Mouse (Mus musculus) right cerebral cortex, postnatal 25 days (tissue): ENCODE results near the gene Ccnjl.

Experiments
- DNase-seq: peaks from one replicate; pipeline ENCODE4 v3.0.0; 2022

The Ccnjl gene

DNA sequence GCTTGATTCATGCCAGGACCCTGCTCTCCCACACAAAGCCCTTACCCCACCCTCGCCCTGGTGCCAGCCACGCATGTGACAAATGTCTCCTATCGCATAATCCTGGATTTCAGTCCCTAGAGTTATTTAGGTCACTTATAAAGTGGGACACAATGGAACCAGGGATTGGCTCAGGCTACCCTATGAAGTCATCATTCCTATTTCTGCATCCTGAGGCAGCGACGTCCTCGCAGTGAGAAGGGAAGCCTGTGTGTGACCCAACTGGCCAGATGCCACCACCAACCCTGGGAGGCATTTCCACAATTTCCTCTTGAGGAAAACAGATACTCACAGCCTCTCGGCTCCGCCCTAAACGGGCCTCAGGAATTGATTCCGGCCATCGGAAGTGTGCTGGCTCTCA lies 41.0 kb downstream of the Ccnjl start:
- peak; percentile 30 for DNase-seq

- DNase-seq, result no peak
These were observed 46.4 kb downstream of the Ccnjl start for GRCm38 (mm10) chr11:43575061-43575375.

- DNase-seq, result no peak
These were observed 47.0 kb downstream of the Ccnjl start for GRCm38 (mm10) chr11:43575376-43576151.

- no peak for DNase-seq
These were observed 49.3 kb downstream of the Ccnjl start for GRCm38 (mm10) chr11:43577713-43578478.

DNA sequence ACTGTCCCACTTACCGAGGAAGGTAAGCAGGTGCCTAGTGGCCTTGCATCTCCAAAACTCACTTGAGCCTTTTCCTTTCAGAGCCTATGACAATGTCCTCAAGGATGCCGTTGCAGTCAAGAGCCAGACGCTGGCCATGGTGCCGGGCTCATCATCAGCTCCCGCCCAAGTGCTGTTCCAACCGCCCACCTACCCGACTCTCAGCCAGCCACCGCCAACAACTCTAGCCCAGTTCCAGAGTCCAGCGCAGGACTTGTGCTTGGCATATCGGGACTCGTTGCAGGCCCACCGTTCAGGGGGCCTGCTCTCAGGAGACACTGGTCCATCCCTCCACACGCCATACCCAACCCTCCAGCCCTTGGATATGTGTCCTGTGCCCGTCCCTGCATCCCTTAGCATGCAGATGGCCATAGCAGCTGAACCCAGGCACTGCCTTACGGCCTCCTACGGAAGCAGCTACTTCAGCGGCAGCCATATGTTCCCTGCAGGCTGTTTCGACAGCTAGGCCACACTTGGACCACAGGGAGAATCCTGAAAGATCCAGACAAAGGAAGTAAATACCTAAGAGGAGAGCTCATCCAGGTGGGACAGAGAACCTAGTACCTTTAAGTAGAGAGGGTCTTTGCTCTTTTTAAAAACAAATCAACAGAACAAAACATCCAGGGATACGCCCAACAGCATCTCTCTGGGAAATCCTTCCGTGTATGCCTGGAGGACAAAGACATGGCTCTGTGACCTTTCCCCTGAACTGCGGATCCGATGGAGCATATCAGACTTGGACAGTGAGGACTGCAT lies 56.8 kb downstream of the Ccnjl start:
- DNase-seq, result no peak

GRCm38 (mm10) chr11:43586324-43587090 lies 57.9 kb downstream of the Ccnjl start, which contains the start of gene 4933415A04Rik:
4933415A04Rik (plus strand) TSS chr11:43587040.
- DNase-seq, result no peak

GRCm38 (mm10) chr11:43589530-43590072 lies 61.0 kb downstream of the Ccnjl start:
- DNase-seq, result no peak

- no peak for DNase-seq
These were observed 72.9 kb downstream of the Ccnjl start, which contains the start of gene Fabp6 for GRCm38 (mm10) chr11:43601440-43601839. Fabp6 (minus strand) TSS chr11:43601540.

DNA sequence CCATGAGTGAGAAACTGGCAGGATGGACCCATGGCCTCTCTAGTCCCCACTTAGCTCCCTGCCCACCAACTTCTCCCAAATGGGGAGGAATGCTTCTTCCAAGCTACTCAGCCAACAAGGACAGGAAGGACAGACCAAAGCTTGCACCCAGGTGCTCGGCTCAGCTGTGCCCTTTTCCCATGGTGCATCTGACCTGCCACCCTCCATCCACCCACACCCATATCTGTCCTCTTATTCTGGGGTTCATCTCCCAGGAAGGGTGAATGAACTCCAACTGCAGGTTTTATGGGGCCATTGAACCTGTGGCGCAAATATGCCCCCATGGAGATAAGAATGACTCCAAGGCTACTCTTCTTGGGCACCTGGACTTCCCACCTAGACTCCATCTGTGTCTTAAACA lies 75.6 kb downstream of the Ccnjl start:
- no peak for DNase-seq

- no peak for DNase-seq
These were observed 76.3 kb downstream of the Ccnjl start for GRCm38 (mm10) chr11:43604891-43605290.

DNA sequence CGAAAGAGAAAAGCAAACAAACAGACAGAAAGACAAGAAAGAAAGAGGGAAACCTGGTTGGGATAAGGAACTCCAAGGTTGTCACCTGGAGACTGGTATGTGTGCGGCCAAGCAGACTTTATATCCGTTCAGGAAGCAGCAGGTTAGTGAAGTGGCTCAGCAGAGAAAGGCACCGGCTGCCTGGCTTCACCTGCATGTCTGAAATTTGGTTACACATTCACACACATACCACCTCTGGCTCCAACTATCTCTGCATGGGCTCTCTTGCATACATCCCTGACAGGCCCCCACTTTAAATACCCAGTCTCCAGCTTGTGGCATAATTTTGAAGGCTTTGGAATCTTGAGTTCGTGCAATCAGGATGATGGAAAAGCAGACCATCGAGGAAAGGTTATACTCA lies 77.3 kb downstream of the Ccnjl start:
- no peak for DNase-seq

DNA sequence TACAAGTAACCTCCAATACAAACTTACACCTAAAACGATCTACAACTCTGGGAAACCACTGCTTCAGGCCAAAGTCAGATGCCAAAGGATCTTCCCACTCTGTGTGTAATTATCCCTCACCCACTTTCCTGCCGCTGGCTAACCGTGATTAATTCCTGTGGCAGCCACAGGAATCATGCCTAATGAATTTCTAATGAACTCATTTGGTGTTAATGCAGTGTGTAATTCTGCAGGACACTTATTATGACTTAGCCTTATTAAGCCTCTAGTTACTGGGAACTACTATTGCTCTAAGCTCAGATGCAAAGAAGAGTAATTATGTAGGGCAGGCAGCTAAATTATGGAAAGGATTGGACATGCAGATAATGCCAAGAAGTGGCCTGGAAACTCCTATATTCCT lies 79.9 kb downstream of the Ccnjl start:
- no peak for DNase-seq

DNA sequence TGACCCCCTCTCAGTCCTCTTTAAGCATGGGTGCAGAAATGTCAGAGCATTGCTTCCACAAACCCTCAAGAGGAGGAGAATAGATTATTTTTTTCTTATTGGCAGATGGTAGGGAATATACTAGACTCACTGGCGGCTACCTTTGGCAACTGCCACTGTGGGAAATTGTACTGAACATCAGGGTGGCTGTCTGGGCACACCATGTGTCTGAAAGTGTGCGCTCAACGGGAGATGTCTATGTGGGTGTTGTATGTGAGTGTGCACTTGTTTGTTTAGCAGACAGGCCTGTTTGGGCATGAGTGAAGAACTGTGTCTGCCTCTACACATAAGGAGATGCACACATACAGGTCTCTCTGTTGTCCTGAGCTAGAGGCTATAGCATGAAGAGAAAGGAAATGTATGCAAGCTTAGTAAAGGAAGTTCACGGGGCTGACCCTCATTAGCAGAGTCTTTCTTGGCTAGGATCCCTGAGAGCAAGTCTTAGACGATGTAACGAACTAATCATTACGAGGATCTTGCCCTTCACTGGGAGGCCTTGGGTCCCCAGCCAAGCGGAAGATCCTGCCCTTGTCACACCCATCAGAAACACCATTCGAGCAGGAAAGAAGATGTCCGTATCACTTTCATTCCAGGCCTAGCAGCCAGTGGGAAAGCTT lies 81.5 kb downstream of the Ccnjl start:
- no peak for DNase-seq

DNA sequence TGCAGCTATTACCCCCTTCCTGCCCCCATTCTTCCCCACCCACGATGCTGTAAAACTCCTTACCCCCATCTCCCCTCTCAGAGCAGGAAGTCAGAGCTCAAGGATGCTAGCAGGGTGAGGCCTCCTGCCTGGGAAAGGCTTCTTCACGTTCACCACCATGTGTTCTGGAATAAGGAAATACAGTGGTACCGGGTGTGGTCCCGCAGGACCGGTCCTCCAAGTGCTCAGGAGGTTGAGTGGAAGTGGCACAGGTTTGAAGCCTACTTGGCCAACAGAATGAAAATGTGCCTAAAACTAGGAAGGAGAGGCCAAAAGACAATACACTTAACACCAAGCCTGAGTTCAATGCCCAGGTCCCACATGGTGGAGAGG lies 82.1 kb downstream of the Ccnjl start:
- DNase-seq, result no peak

DNA sequence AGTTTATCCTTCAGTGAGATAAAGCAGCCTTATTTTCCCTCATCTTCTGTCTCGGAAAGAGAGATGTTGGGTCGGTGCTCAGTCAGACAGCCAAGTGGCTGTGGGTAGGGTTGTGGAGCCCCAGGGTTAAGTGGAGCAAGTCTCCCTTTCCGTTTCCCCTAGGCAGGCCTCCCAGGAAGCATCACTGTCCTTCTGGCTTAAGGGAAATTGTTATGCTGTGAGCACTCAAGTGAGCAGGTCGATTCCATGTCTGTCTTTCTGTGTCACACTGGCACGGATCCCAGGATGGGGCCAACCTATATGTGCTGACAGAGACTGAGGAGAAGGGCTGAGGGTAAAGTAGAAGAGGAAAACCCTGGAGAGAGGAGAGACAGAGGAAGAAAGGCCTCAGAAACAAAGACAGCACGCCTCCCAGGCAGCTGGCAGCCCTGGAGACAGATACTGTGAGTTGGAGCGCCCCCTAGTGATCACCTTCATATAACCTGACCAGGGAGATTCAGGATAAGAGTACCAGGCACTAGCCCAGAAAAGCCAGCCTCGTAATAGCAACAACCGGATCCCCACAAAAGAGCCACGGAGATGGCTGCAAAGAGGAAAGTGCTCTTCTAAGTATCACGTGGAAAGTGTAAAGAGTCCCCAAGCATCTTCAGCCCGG lies 84.4 kb downstream of the Ccnjl start:
- DNase-seq, result peak; percentile 68

GRCm38 (mm10) chr11:43617924-43618323 lies 89.3 kb downstream of the Ccnjl start:
- no peak for DNase-seq

DNA sequence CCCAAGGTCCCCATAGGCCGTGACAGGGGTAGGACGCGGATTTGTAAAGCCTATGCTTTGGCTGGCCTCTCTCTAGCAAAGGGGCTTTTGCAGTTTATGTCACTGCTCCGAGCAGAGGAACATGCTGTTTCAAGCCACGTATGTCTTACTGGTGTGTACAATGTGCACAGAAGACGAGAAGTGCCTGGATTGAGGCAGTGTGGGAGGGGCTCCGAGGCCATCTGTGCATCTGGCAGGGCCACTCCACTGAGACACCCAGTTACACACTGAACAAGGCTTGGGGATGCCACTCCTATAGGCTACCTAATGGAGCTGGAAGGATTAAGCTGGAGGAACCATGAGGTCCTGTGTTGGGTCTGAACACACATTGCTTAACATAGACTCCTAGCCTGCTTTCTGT lies 89.8 kb downstream of the Ccnjl start:
- DNase-seq, result no peak

- no peak for DNase-seq
These were observed 93.2 kb downstream of the Ccnjl start for GRCm38 (mm10) chr11:43621769-43622168.

DNA sequence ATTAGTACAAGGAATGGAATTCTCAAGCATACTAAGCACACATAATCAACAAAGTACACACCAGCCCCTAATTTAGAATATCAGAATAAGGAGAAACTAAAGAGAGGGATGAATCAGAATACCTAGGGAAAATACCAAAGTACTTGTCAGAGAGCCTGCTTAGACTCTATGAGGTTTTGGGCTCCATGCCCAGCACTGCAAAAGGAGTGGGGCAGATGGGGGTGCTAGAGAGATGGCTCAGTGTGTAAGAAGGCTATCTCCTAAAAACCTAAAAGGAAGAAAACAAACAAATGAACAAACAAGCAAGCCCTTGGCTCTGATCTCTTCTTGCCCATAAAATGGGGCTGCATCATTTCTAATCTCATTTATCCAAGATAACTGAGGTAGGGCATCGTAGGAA lies 95.8 kb downstream of the Ccnjl start:
- DNase-seq, result peak; percentile 34

DNA sequence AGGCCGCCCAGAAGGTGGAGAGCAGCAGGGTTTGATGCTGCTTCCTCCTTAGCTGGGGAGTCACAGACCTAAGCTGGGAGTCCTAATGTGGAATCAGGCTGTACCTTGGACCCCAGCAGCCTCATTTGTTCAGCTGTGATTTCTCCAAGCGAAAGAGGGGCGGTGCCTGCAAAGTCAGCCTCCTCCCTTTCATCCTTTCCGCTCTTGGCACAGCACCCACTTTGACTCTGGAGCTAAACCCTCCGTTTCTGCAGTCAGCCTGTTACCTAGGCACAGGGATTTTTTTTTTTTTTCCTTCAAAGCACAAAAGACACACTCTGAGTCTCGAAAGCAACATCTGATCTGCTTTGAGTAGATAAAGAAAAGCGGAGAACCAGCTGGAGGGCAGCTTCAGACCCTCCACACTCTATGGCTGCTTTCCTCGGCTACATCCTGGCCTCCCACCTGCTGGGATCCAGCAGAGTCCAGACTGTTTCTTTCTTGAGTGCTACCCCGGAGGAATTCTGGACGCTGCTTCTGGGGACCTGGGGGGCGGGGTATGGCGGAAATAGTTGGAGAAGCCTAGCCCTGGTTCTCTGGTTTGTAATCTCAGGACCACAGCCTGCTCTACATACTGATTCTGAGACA lies 97.8 kb downstream of the Ccnjl start:
- peak; percentile 47 for DNase-seq
